ENCODE assay signal across 8 mouse cellular contexts in genomic region chr17:10531024-10531423, GRCm38 (mm10).
DNase-seq lines count a peak whose midpoint lies in the region; ATAC-seq and TF ChIP-seq lines count a peak whose summit lies in the region.

No protein-coding gene starts in this region.

- H3K27ac ChIP-seq in forebrain, postnatal 0 days (ENCODE audit: low read depth, low read length): no peak overlapping the region
- no peak overlapping the region for H3K27ac ChIP-seq in forebrain, embryonic 10.5 days
- H3K27ac ChIP-seq in midbrain, embryonic 14.5 days (replicated peaks; ENCODE audit: low read depth, low read length): 0 out of 2 replicates have a peak overlapping the region, but pooled peaks have one; percentile 28
- H3K27ac ChIP-seq in midbrain, embryonic 16.5 days (ENCODE audit: low read length): no peak overlapping the region
- H3K27ac ChIP-seq in liver, postnatal 0 days (ENCODE audit: low read depth): no peak overlapping the region

- peak; percentile 29 for DNase-seq in forebrain, postnatal 0 days
- no peak for DNase-seq in forebrain, embryonic 10.5 days (ENCODE audit: extremely low spot score, low spot score)
- peak; percentile 65 for DNase-seq in midbrain, embryonic 14.5 days
- DNase-seq in embryo, embryonic 10.5 days (ENCODE audit: low spot score): peak; percentile 60
- DNase-seq in liver, postnatal 0 days: peak; percentile 35
- no peak for DNase-seq in frontal cortex, postnatal 14 days (ENCODE audit: low spot score in 2 of 2)
- DNase-seq in urinary bladder, adult 18-20 months (ENCODE audit: low spot score in 2 of 2): no peak

- peak; percentile 43 for TF ChIP-seq CTCF in forebrain, postnatal 0 days (IDR thresholded peaks at IDR 0.05; ENCODE audit: low read depth)
- peak; percentile 45 for TF ChIP-seq CTCF in liver, postnatal 0 days (IDR thresholded peaks at IDR 0.05; ENCODE audit: low read depth)

- TF ChIP-seq EP300 in liver, postnatal 0 days (IDR thresholded peaks at IDR 0.05; ENCODE audit: low read depth): no peak

- no peak for ATAC-seq in forebrain, postnatal 0 days
- no peak for ATAC-seq in midbrain, embryonic 14.5 days (ENCODE audit: low FRiP score, low TSS enrichment)
- no peak for ATAC-seq in midbrain, embryonic 16.5 days
- no peak for ATAC-seq in liver, postnatal 0 days

- no peak overlapping the region for H3K9ac ChIP-seq in forebrain, postnatal 0 days
- no peak overlapping the region for H3K9ac ChIP-seq in midbrain, embryonic 14.5 days (replicated peaks; ENCODE audit: low read length)
- no peak overlapping the region for H3K9ac ChIP-seq in midbrain, embryonic 16.5 days (ENCODE audit: low read depth, low read length)
- no peak overlapping the region for H3K9ac ChIP-seq in liver, postnatal 0 days (replicated peaks)

- no peak overlapping the region for H3K4me3 ChIP-seq in forebrain, postnatal 0 days (ENCODE audit: low read depth, low read length)
- H3K4me3 ChIP-seq in forebrain, embryonic 10.5 days: no peak overlapping the region
- H3K4me3 ChIP-seq in midbrain, embryonic 14.5 days (replicated peaks; ENCODE audit: low read depth, low read length): no peak overlapping the region
- no peak overlapping the region for H3K4me3 ChIP-seq in midbrain, embryonic 16.5 days (ENCODE audit: low read depth, low read length)
- H3K4me3 ChIP-seq in liver, postnatal 0 days (ENCODE audit: low read depth, low read length): no peak overlapping the region

- 25% methylated on average over 8 of the region's 8 CpGs for WGBS in forebrain, postnatal 0 days
- WGBS in forebrain, embryonic 10.5 days: 30% methylated on average over 8 of the region's 8 CpGs
- WGBS in midbrain, embryonic 14.5 days: 26% methylated on average over 8 of the region's 8 CpGs
- WGBS in midbrain, embryonic 16.5 days: 19% methylated on average over 8 of the region's 8 CpGs
- WGBS in liver, postnatal 0 days (ENCODE audit: insufficient replicate concordance): 40% methylated on average over 8 of the region's 8 CpGs

- no peak overlapping the region for H3K4me2 ChIP-seq in forebrain, postnatal 0 days (ENCODE audit: low read depth)
- no peak overlapping the region for H3K4me2 ChIP-seq in midbrain, embryonic 14.5 days (ENCODE audit: low read length)
- no peak overlapping the region for H3K4me2 ChIP-seq in midbrain, embryonic 16.5 days (ENCODE audit: low read length)
- H3K4me2 ChIP-seq in liver, postnatal 0 days (ENCODE audit: low read depth, low read length): no peak overlapping the region

- H3K27me3 ChIP-seq in forebrain, postnatal 0 days (ENCODE audit: insufficient read depth, low read length): no peaks in the 10 kb centered on the region
- no peaks in the 10 kb centered on the region for H3K27me3 ChIP-seq in forebrain, embryonic 10.5 days (ENCODE audit: poor library complexity, severe bottlenecking)
- H3K27me3 ChIP-seq in midbrain, embryonic 14.5 days (ENCODE audit: control insufficient read depth, insufficient read depth, low read length): no peaks in the 10 kb centered on the region
- H3K27me3 ChIP-seq in midbrain, embryonic 16.5 days (ENCODE audit: control insufficient read depth, insufficient read depth, low read depth, low read length): no peaks in the 10 kb centered on the region
- no peaks in the 10 kb centered on the region for H3K27me3 ChIP-seq in liver, postnatal 0 days (ENCODE audit: insufficient read depth, low read length)

- H3K9me3 ChIP-seq in forebrain, postnatal 0 days (ENCODE audit: low read length): no peaks in the 10 kb centered on the region
- no peaks in the 10 kb centered on the region for H3K9me3 ChIP-seq in forebrain, embryonic 10.5 days
- H3K9me3 ChIP-seq in midbrain, embryonic 14.5 days (ENCODE audit: control insufficient read depth, low read length): no peaks in the 10 kb centered on the region
- no peaks in the 10 kb centered on the region for H3K9me3 ChIP-seq in midbrain, embryonic 16.5 days (replicated peaks; ENCODE audit: control insufficient read depth, low read length, poor library complexity, severe bottlenecking)
- H3K9me3 ChIP-seq in liver, postnatal 0 days (ENCODE audit: low read length): no peaks in the 10 kb centered on the region

- no peaks in the 10 kb centered on the region for H3K36me3 ChIP-seq in forebrain, postnatal 0 days (ENCODE audit: insufficient read depth)
- H3K36me3 ChIP-seq in forebrain, embryonic 10.5 days (replicated peaks): no peaks in the 10 kb centered on the region
- H3K36me3 ChIP-seq in midbrain, embryonic 14.5 days (ENCODE audit: control insufficient read depth, insufficient read depth, low read length): no peaks in the 10 kb centered on the region
- H3K36me3 ChIP-seq in midbrain, embryonic 16.5 days (ENCODE audit: control insufficient read depth, insufficient read depth, low read length): no peaks in the 10 kb centered on the region
- H3K36me3 ChIP-seq in liver, postnatal 0 days (replicated peaks; ENCODE audit: insufficient read depth, low read length): no peaks in the 10 kb centered on the region

- H3K4me1 ChIP-seq in forebrain, postnatal 0 days (ENCODE audit: insufficient read depth): peaks cover 12% of the 10 kb centered on the region
- peaks cover 24% of the 10 kb centered on the region for H3K4me1 ChIP-seq in forebrain, embryonic 10.5 days
- H3K4me1 ChIP-seq in midbrain, embryonic 14.5 days (ENCODE audit: control insufficient read depth, insufficient read depth, low read length): peaks cover 16% of the 10 kb centered on the region; the same call in 1 of the 2 replicates
- H3K4me1 ChIP-seq in midbrain, embryonic 16.5 days (ENCODE audit: control insufficient read depth, insufficient read depth, low read length): peaks cover 16% of the 10 kb centered on the region
- no peaks in the 10 kb centered on the region for H3K4me1 ChIP-seq in liver, postnatal 0 days (ENCODE audit: insufficient read depth)

Comparison
In these comparisons a context has a peak if more than half of its experiments do, and no peak if none do; other contexts are left out.
1. DNase-seq: peak in forebrain, postnatal 0 days (single experiment), midbrain, embryonic 14.5 days (single experiment), embryo, embryonic 10.5 days (single experiment) and liver, postnatal 0 days (single experiment); none in forebrain, embryonic 10.5 days (single experiment), frontal cortex, postnatal 14 days (0 of 2) and urinary bladder, adult 18-20 months (0 of 2).